Mouse (Mus musculus) retina, adult 2 months (tissue): ENCODE data around the gene Tmem79.
"Not testable (repeated sequence)": the region's sequence is repeated elsewhere in the genome, so short reads cannot be mapped to it uniquely, and the experiment has no call there.

ENCODE experiments used
- DNase-seq: peaks from one replicate; pipeline ENCODE4 v3.0.0-alpha.2; 2012; ENCODE audit warnings: low read depth, low spot score

The Tmem79 gene

GRCm38 (mm10) chr3:88354396-88355165 is 18.6 kb upstream of the Tmem79 start:
- no peak for DNase-seq

GRCm38 (mm10) chr3:88352907-88353306 is 17.0 kb upstream of the Tmem79 start:
- DNase-seq, result no peak

- DNase-seq, result no peak
These were observed 14.8 kb upstream of the Tmem79 start for GRCm38 (mm10) chr3:88350732-88351131.

- DNase-seq, result no peak
These were observed 3.1 kb upstream of the Tmem79 start for GRCm38 (mm10) chr3:88339006-88339405.

- no peak for DNase-seq
These were observed 2.4 kb upstream of the Tmem79 start for GRCm38 (mm10) chr3:88338316-88338715.

- DNase-seq, result no peak
These were observed 1.5 kb upstream of the Tmem79 start for GRCm38 (mm10) chr3:88337367-88338020.

GRCm38 (mm10) chr3:88335436-88336053 is 403 bp downstream of the Tmem79 start:
- DNase-seq, result no peak

GRCm38 (mm10) chr3:88334902-88335435 is 979 bp downstream of the Tmem79 start:
- DNase-seq, result no peak

- no peak for DNase-seq
These were observed 1.8 kb downstream of the Tmem79 start for GRCm38 (mm10) chr3:88334029-88334658.

- DNase-seq, result peak; percentile 8
These were observed 4.7 kb downstream of the Tmem79 start for GRCm38 (mm10) chr3:88331282-88331681.

- no peak for DNase-seq
These were observed 7.0 kb downstream of the Tmem79 start for GRCm38 (mm10) chr3:88328956-88329355.

- peak; percentile 49 for DNase-seq
These were observed 11.0 kb downstream of the Tmem79 start, which contains the start of gene Glmp for GRCm38 (mm10) chr3:88324951-88325405. Glmp (plus strand) TSS chr3:88325023.

- DNase-seq, result no peak
These were observed 36.8 kb downstream of the Tmem79 start for GRCm38 (mm10) chr3:88299172-88299571.

- DNase-seq, result no peak
These were observed 38.6 kb downstream of the Tmem79 start for GRCm38 (mm10) chr3:88297321-88297851.

- peak; percentile 98 for DNase-seq
These were observed 39.2 kb downstream of the Tmem79 start, which contains the start of the genes Tsacc and Cct3 for GRCm38 (mm10) chr3:88296561-88297318. Tsacc (minus strand) TSS chr3:88296999. Cct3 (plus strand) TSS chr3:88297116.

- DNase-seq, result no peak
These were observed 39.8 kb downstream of the Tmem79 start for GRCm38 (mm10) chr3:88296110-88296560.

GRCm38 (mm10) chr3:88295272-88295671 is 40.7 kb downstream of the Tmem79 start:
- not testable (repeated sequence) for DNase-seq

- no peak for DNase-seq
These were observed 44.0 kb downstream of the Tmem79 start for GRCm38 (mm10) chr3:88291970-88292369.

GRCm38 (mm10) chr3:88288133-88288713 is 47.7 kb downstream of the Tmem79 start:
- not testable (repeated sequence) for DNase-seq

GRCm38 (mm10) chr3:88287110-88287509 is 48.8 kb downstream of the Tmem79 start, which contains the start of gene Gm38392:
Gm38392 (minus strand) TSS chr3:88287210.
- DNase-seq, result no peak
